In the genomic region with DNA sequence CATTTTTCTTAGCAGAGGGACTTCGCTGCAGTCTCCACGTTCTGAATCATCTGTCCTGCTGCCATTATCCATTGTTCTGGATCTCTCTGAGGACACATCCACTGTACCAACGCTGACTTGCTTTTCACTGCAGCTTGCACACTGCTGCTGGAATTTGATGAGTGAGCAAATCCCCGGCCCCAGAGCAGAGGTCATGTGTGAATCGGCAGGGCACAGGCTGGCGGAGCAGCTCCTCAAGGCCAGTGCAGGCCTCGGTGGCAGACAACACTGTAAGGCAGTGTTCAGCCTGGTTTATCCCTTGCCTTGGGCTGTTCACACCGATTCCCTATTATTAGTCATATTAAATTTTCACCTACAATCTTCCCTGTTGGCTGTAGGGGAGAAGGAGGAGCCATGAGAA, we compare ENCODE assay signal across 10 mouse cellular contexts. TPM values are rescaled to one million over a fixed set of nuclear protein-coding genes. Genes with fewer than 3 reads are reported as not detected.
DNase-seq lines count a peak whose midpoint lies in the region; ATAC-seq and TF ChIP-seq lines count a peak whose summit lies in the region.
"Had no signal": no experiment of that assay in that cellular context is flagged by ENCODE, and none has a peak within 500 bp of the region (broad histone marks: within the 10 kb centered on the region; RNA-seq: fewer than 3 reads in every experiment).

No protein-coding gene starts in this region.

- no peak overlapping the region for H3K4me3 ChIP-seq in kidney, embryonic 14.5 days (ENCODE audit: low read length)
- H3K4me3 ChIP-seq in forebrain, embryonic 14.5 days (ENCODE audit: low read depth, low read length), result no peak overlapping the region
- no peak overlapping the region for H3K4me3 ChIP-seq in hindbrain, postnatal 0 days (ENCODE audit: low read length)
- no peak overlapping the region for H3K4me3 ChIP-seq in midbrain, postnatal 0 days (ENCODE audit: low read depth, low read length)
- H3K4me3 ChIP-seq: heart, embryonic 13.5 days; lung, embryonic 15.5 days had no signal

- 64% methylated on average over 8 of the region's 8 CpGs for WGBS in kidney, embryonic 14.5 days
- WGBS in forebrain, embryonic 14.5 days, result 80% methylated on average over 8 of the region's 8 CpGs
- WGBS in hindbrain, postnatal 0 days, result 42% methylated on average over 8 of the region's 8 CpGs
- 44% methylated on average over 8 of the region's 8 CpGs for WGBS in midbrain, postnatal 0 days

- TF ChIP-seq CTCF in hindbrain, postnatal 0 days (IDR thresholded peaks at IDR 0.05; ENCODE audit: low read depth), result no peak
- no peak for TF ChIP-seq CTCF in midbrain, postnatal 0 days (IDR thresholded peaks at IDR 0.05)

- no peak overlapping the region for H3K27ac ChIP-seq in kidney, embryonic 14.5 days (ENCODE audit: low read depth, low read length)
- H3K27ac ChIP-seq in forebrain, embryonic 14.5 days (ENCODE audit: low read depth, low read length), result peak overlapping the region; percentile 17; the same call in 1 of the 2 replicates
- H3K27ac ChIP-seq in hindbrain, postnatal 0 days, result peak overlapping the region; percentile 36; the same call in 1 of the 2 replicates
- H3K27ac ChIP-seq in midbrain, postnatal 0 days (ENCODE audit: low read depth, low read length), result peak overlapping the region; percentile 73
- H3K27ac ChIP-seq: heart, embryonic 13.5 days; lung, embryonic 15.5 days had no signal

- peaks cover 8% of the 10 kb centered on the region; the same call in 1 of the 2 replicates for H3K4me1 ChIP-seq in kidney, embryonic 14.5 days (ENCODE audit: control insufficient read depth, insufficient read depth, low read length)
- peaks cover 6% of the 10 kb centered on the region for H3K4me1 ChIP-seq in forebrain, embryonic 14.5 days (ENCODE audit: control insufficient read depth, insufficient read depth, low read length)
- H3K4me1 ChIP-seq in hindbrain, postnatal 0 days (ENCODE audit: insufficient read depth, low read length), result peaks cover 22% of the 10 kb centered on the region
- peaks cover 7% of the 10 kb centered on the region; the same call in 1 of the 2 replicates for H3K4me1 ChIP-seq in midbrain, postnatal 0 days (ENCODE audit: insufficient read depth, low read length)

- H3K9me3 ChIP-seq in kidney, embryonic 14.5 days (ENCODE audit: control insufficient read depth, low read length), result no peaks in the 10 kb centered on the region
- H3K9me3 ChIP-seq in forebrain, embryonic 14.5 days (replicated peaks; ENCODE audit: control insufficient read depth, low read length), result no peaks in the 10 kb centered on the region
- no peaks in the 10 kb centered on the region for H3K9me3 ChIP-seq in hindbrain, postnatal 0 days (ENCODE audit: low read length)
- no peaks in the 10 kb centered on the region for H3K9me3 ChIP-seq in midbrain, postnatal 0 days (ENCODE audit: low read length)
- H3K9me3 ChIP-seq: heart, embryonic 13.5 days; lung, embryonic 15.5 days had no signal

- peak; percentile 68 for DNase-seq in kidney, adult 11 months
- no peak for DNase-seq in forebrain, embryonic 14.5 days (ENCODE audit: low spot score)
- peak; percentile 28 for DNase-seq in hindbrain, postnatal 0 days (ENCODE audit: low spot score)
- DNase-seq in midbrain, postnatal 0 days (ENCODE audit: low spot score), result peak; percentile 14
- DNase-seq in testis, postnatal 14 days (ENCODE audit: low spot score), result no peak
- no peak for DNase-seq in c-Kit-positive CD71-positive TER-119-positive erythroid progenitor cells, embryonic 14.5 days (ENCODE audit: low spot score)
- DNase-seq: right cerebral cortex, postnatal 14 days had no signal

- no peaks in the 10 kb centered on the region for H3K36me3 ChIP-seq in kidney, embryonic 14.5 days (ENCODE audit: control insufficient read depth, insufficient read depth, low read length)
- no peaks in the 10 kb centered on the region for H3K36me3 ChIP-seq in forebrain, embryonic 14.5 days (ENCODE audit: control insufficient read depth, insufficient read depth, low read length)
- no peaks in the 10 kb centered on the region for H3K36me3 ChIP-seq in hindbrain, postnatal 0 days (ENCODE audit: insufficient read depth, low read length)
- no peaks in the 10 kb centered on the region for H3K36me3 ChIP-seq in midbrain, postnatal 0 days (ENCODE audit: insufficient read depth, low read length)
- H3K36me3 ChIP-seq: heart, embryonic 13.5 days; lung, embryonic 15.5 days had no signal

- no peak overlapping the region for H3K9ac ChIP-seq in kidney, embryonic 14.5 days (ENCODE audit: low read depth, low read length)
- H3K9ac ChIP-seq in forebrain, embryonic 14.5 days (ENCODE audit: low read length), result no peak overlapping the region
- H3K9ac ChIP-seq in hindbrain, postnatal 0 days (replicated peaks; ENCODE audit: low read length), result no peak overlapping the region
- no peak overlapping the region for H3K9ac ChIP-seq in midbrain, postnatal 0 days (replicated peaks; ENCODE audit: low read length, poor library complexity, severe bottlenecking)
- H3K9ac ChIP-seq: heart, embryonic 13.5 days; lung, embryonic 15.5 days had no signal

- no peak overlapping the region for H3K4me2 ChIP-seq in kidney, embryonic 14.5 days (replicated peaks; ENCODE audit: low read depth, low read length)
- H3K4me2 ChIP-seq in forebrain, embryonic 14.5 days (ENCODE audit: low read length), result no peak overlapping the region
- H3K4me2 ChIP-seq in hindbrain, postnatal 0 days (ENCODE audit: low read depth, low read length), result no peak overlapping the region
- H3K4me2 ChIP-seq in midbrain, postnatal 0 days (ENCODE audit: low read depth, low read length, poor library complexity, severe bottlenecking), result no peak overlapping the region
- H3K4me2 ChIP-seq: heart, embryonic 13.5 days; lung, embryonic 15.5 days had no signal

- no peaks in the 10 kb centered on the region for H3K27me3 ChIP-seq in kidney, embryonic 14.5 days (ENCODE audit: control insufficient read depth, insufficient read depth, low read length)
- no peaks in the 10 kb centered on the region for H3K27me3 ChIP-seq in forebrain, embryonic 14.5 days (replicated peaks; ENCODE audit: control insufficient read depth, insufficient read depth, low read length)
- no peaks in the 10 kb centered on the region for H3K27me3 ChIP-seq in hindbrain, postnatal 0 days (ENCODE audit: insufficient read depth, low read length)
- H3K27me3 ChIP-seq in midbrain, postnatal 0 days (ENCODE audit: insufficient read depth, low read length), result no peaks in the 10 kb centered on the region
- H3K27me3 ChIP-seq: lung, embryonic 15.5 days had no signal

- ATAC-seq in kidney, embryonic 14.5 days (ENCODE audit: low FRiP score, low TSS enrichment), result no peak
- ATAC-seq in forebrain, embryonic 14.5 days, result no peak
- no peak for ATAC-seq in hindbrain, postnatal 0 days
- no peak for ATAC-seq in midbrain, postnatal 0 days (ENCODE audit: low FRiP score)

RNA-seq across cellular contexts. Expression of a gene that starts 40.5 kb away (rescaled TPM):
- polyA plus RNA-seq in kidney, embryonic 14.5 days (2014; fragmentation: Nextera tagmentation; extraction: Ambion mirVana), result 249 and 297 TPM in 2 replicates
- polyA plus RNA-seq in forebrain, embryonic 14.5 days (2014; fragmentation: Nextera tagmentation; extraction: Ambion mirVana), result 516 and 535 TPM in 2 replicates
- 292 and 298 TPM in 2 replicates for total RNA-seq in hindbrain, postnatal 0 days (2014; rRNA removed)
- 485 and 499 TPM in 2 replicates for polyA plus RNA-seq in hindbrain, postnatal 0 days (2015; fragmentation: Nextera tagmentation; extraction: Ambion mirVana)
- 271 and 311 TPM in 2 replicates for total RNA-seq in midbrain, postnatal 0 days (2014; rRNA removed)
- 519 TPM in 2 replicates for polyA plus RNA-seq in midbrain, postnatal 0 days (2015; fragmentation: Nextera tagmentation; extraction: Ambion mirVana)

Comparison
In these comparisons a context has a peak if more than half of its experiments do, and no peak if none do; other contexts are left out.
1. DNase-seq: peak in kidney, adult 11 months (single experiment), hindbrain, postnatal 0 days (single experiment) and midbrain, postnatal 0 days (single experiment); none in forebrain, embryonic 14.5 days (single experiment), testis, postnatal 14 days (single experiment) and c-Kit-positive CD71-positive TER-119-positive erythroid progenitor cells, embryonic 14.5 days (single experiment).